Mouse (Mus musculus) C2C12 (cell line): ENCODE data around the gene B230307C23Rik.

Experiments used
- CTCF ChIP-seq: IDR thresholded peaks from one replicate; pipeline ENCODE4 v1.5.1; 2011; ENCODE audit not compliant: control insufficient read depth, insufficient read depth, insufficient read length
- MYOD1 ChIP-seq: IDR thresholded peaks from one replicate; pipeline ENCODE4 v1.6.1; 2011; ENCODE audit warnings: low read depth; ENCODE audit not compliant: control insufficient read depth, insufficient read length
- USF1 ChIP-seq: IDR thresholded peaks from one replicate; pipeline ENCODE4 v1.6.1; 2011; ENCODE audit warnings: low read depth, mild to moderate bottlenecking, control low read depth, moderate library complexity

DNA sequence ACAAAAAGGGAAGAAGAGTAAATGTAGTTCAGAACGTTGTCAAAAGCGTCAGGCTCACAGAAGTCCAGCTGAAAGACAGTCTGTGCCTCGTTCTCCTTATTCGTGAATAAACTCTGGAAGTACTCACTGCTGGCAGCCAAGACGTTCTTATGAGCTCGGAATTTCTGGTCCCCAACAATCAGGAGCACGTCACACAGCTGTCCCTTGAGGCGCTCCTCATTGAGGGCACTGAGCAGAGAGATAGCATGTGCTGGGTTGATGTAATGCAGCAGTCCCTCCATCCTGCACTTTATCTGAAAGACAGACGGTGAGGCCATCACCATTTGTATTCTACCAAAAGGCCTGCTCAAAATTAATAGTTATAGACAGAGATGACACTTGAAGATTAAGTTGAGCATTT, 44.3 kb upstream of the B230307C23Rik start:
- TF ChIP-seq CTCF, result no peak
- no peak for TF ChIP-seq USF1
- TF ChIP-seq MYOD1, result no peak
